15 mouse cellular contexts compared by ENCODE assay signal in genomic region chr17:29725027-29725620, GRCm38 (mm10).
"Had no signal": no experiment of that assay in that cellular context is flagged by ENCODE, and none has a peak within 500 bp of the region (broad histone marks: within the 10 kb centered on the region; RNA-seq: fewer than 3 reads in every experiment).

No protein-coding gene starts in this region.

- H3K4me1 ChIP-seq: limb, embryonic 15.5 days; megakaryocyte, embryonic 14.5 days had no signal

- H3K4me2 ChIP-seq: limb, embryonic 15.5 days; liver, embryonic 13.5 days; lung, embryonic 15.5 days; midbrain, embryonic 11.5 days had no signal

- H3K27me3 ChIP-seq: limb, embryonic 15.5 days; lung, embryonic 15.5 days had no signal

- DNase-seq: kidney, adult 9 months; kidney, postnatal 36 days; liver, embryonic 13.5 days; liver, postnatal 0 days; lung, postnatal 14 days; right cerebral cortex, postnatal 4 days; spleen, adult 18-20 months; thymus, adult 18-20 months; thymus, postnatal 14 days had no signal

- H3K4me3 ChIP-seq: limb, embryonic 15.5 days; liver, embryonic 13.5 days; lung, embryonic 15.5 days; megakaryocyte, embryonic 14.5 days had no signal

- ATAC-seq: liver, postnatal 0 days had no signal

- H3K27ac ChIP-seq: kidney, postnatal 0 days; limb, embryonic 15.5 days; liver, embryonic 13.5 days; lung, embryonic 15.5 days; macrophage had no signal

- H3K9ac ChIP-seq: limb, embryonic 15.5 days; liver, embryonic 13.5 days; liver, postnatal 0 days; lung, embryonic 15.5 days had no signal

- H3K9me3 ChIP-seq: limb, embryonic 15.5 days; liver, embryonic 13.5 days; lung, embryonic 15.5 days had no signal

- H3K36me3 ChIP-seq: limb, embryonic 15.5 days; liver, embryonic 13.5 days; lung, embryonic 15.5 days had no signal
